Mouse (Mus musculus) embryonic fibroblast, embryonic 13.5 days (primary cell): ENCODE measurements around the gene Mmp23.
A peak's percentile ranks its signal among the peaks of the same experiment; 100 is the strongest.

ENCODE experiments used
- CTCF ChIP-seq: IDR thresholded peaks from 2 replicates; pipeline ENCODE4 v1.5.1; 2011; ENCODE audit warnings: mild to moderate bottlenecking, control low read depth, low read length, moderate library complexity, borderline replicate concordance; ENCODE audit not compliant: insufficient read depth
- POLR2A ChIP-seq: IDR thresholded peaks from 2 replicates; pipeline ENCODE4 v1.6.1; 2011; ENCODE audit warnings: low read depth, mild to moderate bottlenecking, control low read depth, low read length, moderate library complexity

GRCm38 (mm10) chr4:155624338-155625291, 28.6 kb downstream of the Mmp23 start, which contains the start of gene Cdk11b:
- TF ChIP-seq CTCF (no peak), POLR2A (peak; percentile 94)
